ENCODE assay signal across 8 mouse cellular contexts in the genomic region with DNA sequence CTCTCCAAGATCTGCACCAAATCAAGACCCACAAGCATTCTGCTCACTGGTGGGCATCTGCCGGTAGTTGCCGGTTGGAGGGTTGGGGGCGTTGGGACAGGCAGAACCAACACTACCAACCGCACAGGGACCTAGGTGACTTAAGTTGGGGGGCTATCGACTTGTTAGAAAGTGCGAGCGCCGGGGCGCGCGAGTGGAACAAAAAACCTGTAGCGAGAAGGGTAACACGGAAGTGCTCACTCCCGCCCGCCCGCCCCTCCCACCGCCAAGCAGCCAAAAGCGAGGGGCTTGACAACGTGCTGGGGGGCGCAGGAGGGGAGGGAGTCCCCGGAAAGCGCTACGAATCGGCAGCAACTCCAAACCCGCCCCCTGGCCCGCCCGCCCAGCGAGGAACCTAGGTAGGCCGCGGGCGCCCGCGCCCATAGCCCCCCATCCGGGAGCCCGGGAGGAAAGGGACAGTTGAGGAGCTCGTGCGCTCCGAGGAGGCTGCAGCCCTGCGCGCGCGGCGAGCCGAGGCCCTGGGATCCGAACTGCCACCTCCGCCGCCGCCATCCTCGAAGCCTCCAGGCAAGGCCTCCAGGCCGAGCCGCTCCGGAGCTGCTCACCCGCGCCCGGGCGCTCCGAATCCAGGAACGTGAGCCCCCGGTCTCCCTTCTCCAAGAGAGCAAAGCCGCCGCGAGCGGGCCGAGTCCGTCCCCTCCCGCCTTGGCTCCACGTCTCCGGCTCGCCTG. TPM values are rescaled to one million over a fixed set of nuclear protein-coding genes. Genes with fewer than 3 reads are reported as not detected.
A peak's percentile ranks its signal among the peaks of the same experiment; 100 is the strongest.
DNase-seq lines count a peak whose midpoint lies in the region; ATAC-seq and TF ChIP-seq lines count a peak whose summit lies in the region.

No protein-coding gene starts in this region.

- no peaks in the 10 kb centered on the region for H3K9me3 ChIP-seq in E14TG2a.4 (ENCODE audit: low read length)
- no peaks in the 10 kb centered on the region for H3K9me3 ChIP-seq in heart, embryonic 16.5 days (replicated peaks; ENCODE audit: control insufficient read depth, low read length)
- no peaks in the 10 kb centered on the region for H3K9me3 ChIP-seq in liver, embryonic 11.5 days (ENCODE audit: control insufficient read depth, low read length)

- peak overlapping the region; percentile 98 for H3K4me2 ChIP-seq in heart, embryonic 16.5 days (ENCODE audit: low read depth, low read length)
- peak overlapping the region; percentile 97 for H3K4me2 ChIP-seq in liver, embryonic 11.5 days

- H3K9ac ChIP-seq in heart, adult 2 months (ENCODE audit: low read depth, low read length): peak overlapping the region; percentile 93
- H3K9ac ChIP-seq in heart, embryonic 16.5 days (ENCODE audit: low read length): peak overlapping the region; percentile 99
- peak overlapping the region; percentile 99 for H3K9ac ChIP-seq in liver, embryonic 11.5 days (ENCODE audit: low read depth, low read length)

- H3K4me3 ChIP-seq in heart, adult 2 months: peak overlapping the region; percentile 71
- peak overlapping the region; percentile 97 for H3K4me3 ChIP-seq in E14TG2a.4 (replicated peaks; ENCODE audit: low read length)
- peak overlapping the region; percentile 96 for H3K4me3 ChIP-seq in heart, embryonic 16.5 days (ENCODE audit: low read length)
- peak overlapping the region; percentile 99 for H3K4me3 ChIP-seq in liver, embryonic 11.5 days (ENCODE audit: low read depth, low read length)

- ATAC-seq in heart, embryonic 16.5 days (replicated peaks; ENCODE audit: extremely low read depth, insufficient read depth, low FRiP score): no peak
- ATAC-seq in liver, embryonic 11.5 days (replicated peaks; ENCODE audit: low FRiP score): peak; percentile 3
- no peak for ATAC-seq in megakaryocyte progenitor cell, adult 5-6 weeks (replicated peaks; ENCODE audit: poor library complexity)

- no peak for TF ChIP-seq CTCF in heart, adult 2 months (IDR thresholded peaks at IDR 0.05)
- no peak for TF ChIP-seq CTCF in E14TG2a.4 (conservative IDR thresholded peaks at IDR 0.05; ENCODE audit: low read length)

- peaks cover 12% of the 10 kb centered on the region for H3K36me3 ChIP-seq in heart, adult 2 months (ENCODE audit: control insufficient read depth, insufficient read depth, low read length)
- H3K36me3 ChIP-seq in E14TG2a.4 (ENCODE audit: insufficient read depth, low read length): peaks cover 43% of the 10 kb centered on the region
- H3K36me3 ChIP-seq in heart, embryonic 16.5 days (ENCODE audit: control insufficient read depth, insufficient read depth): peaks cover 9% of the 10 kb centered on the region; the same call in 1 of the 2 replicates
- H3K36me3 ChIP-seq in liver, embryonic 11.5 days (ENCODE audit: control insufficient read depth, insufficient read depth, low read length): peaks cover 10% of the 10 kb centered on the region; the same call in 1 of the 2 replicates

- no peaks in the 10 kb centered on the region for H3K27me3 ChIP-seq in heart, adult 2 months (ENCODE audit: control insufficient read depth, insufficient read depth, low read length)
- H3K27me3 ChIP-seq in E14TG2a.4 (ENCODE audit: insufficient read depth, low read length): no peaks in the 10 kb centered on the region
- no peaks in the 10 kb centered on the region for H3K27me3 ChIP-seq in heart, embryonic 16.5 days (ENCODE audit: control insufficient read depth, insufficient read depth, low read length)
- no peaks in the 10 kb centered on the region for H3K27me3 ChIP-seq in liver, embryonic 11.5 days (replicated peaks; ENCODE audit: control insufficient read depth, insufficient read depth, low read length)

- peaks cover 10% of the 10 kb centered on the region for H3K4me1 ChIP-seq in heart, adult 2 months (ENCODE audit: control insufficient read depth, insufficient read depth, low read length)
- peaks cover 68% of the 10 kb centered on the region for H3K4me1 ChIP-seq in E14TG2a.4 (replicated peaks; ENCODE audit: low read depth, low read length)
- peaks cover 39% of the 10 kb centered on the region for H3K4me1 ChIP-seq in heart, embryonic 16.5 days (ENCODE audit: control insufficient read depth, insufficient read depth, low read length)
- peaks cover 26% of the 10 kb centered on the region for H3K4me1 ChIP-seq in liver, embryonic 11.5 days (replicated peaks; ENCODE audit: control insufficient read depth, insufficient read depth, low read length)

- H3K27ac ChIP-seq in heart, adult 2 months: peak overlapping the region; percentile 89
- peak overlapping the region; percentile 97 for H3K27ac ChIP-seq in heart, embryonic 16.5 days (ENCODE audit: low read length)
- peak overlapping the region; percentile 94 for H3K27ac ChIP-seq in liver, embryonic 11.5 days (ENCODE audit: low read depth, low read length)

- DNase-seq in heart, adult 2 months: peak in 1 of 2 experiments; percentile 34
- DNase-seq in heart, postnatal 10 days: no peak
- DNase-seq in c-Kit-positive CD71-positive TER-119-positive erythroid progenitor cells, embryonic 14.5 days (ENCODE audit: low spot score): peak; percentile 18
- peak; percentile 59 for DNase-seq in liver, embryonic 11.5 days (ENCODE audit: low spot score)
- DNase-seq in ovary, postnatal 10 days (ENCODE audit: low spot score): peak; percentile 8

- TF ChIP-seq EP300 in heart, adult 2 months (IDR thresholded peaks at IDR 0.05; ENCODE audit: insufficient read depth, low read depth, low read length): no peak

- under 1% methylated on average over 66 of the region's 69 CpGs for WGBS in heart, adult 2 months
- WGBS in heart, embryonic 16.5 days: under 1% methylated on average over 69 of the region's 69 CpGs
- WGBS in liver, embryonic 11.5 days: under 1% methylated on average over 68 of the region's 69 CpGs

- H3K79me2 ChIP-seq in heart, adult 2 months (replicated peaks; ENCODE audit: control insufficient read depth, insufficient read depth, low read length): peaks cover 13% of the 10 kb centered on the region

- intact Hi-C loops in heart, adult 2 months (cut with DNase I): loop anchor here (10.0 kb wide), 1 partner anchor 172 kb away; a partner anchor contains a TSS
- intact Hi-C loops in heart, postnatal 10 days (cut with DNase I): no loop called here

- TF ChIP-seq POLR2A in heart, adult 2 months (IDR thresholded peaks at IDR 0.05; ENCODE audit: insufficient read depth, low read depth, low read length): no peak

RNA-seq across cellular contexts. Expression of a gene that starts 0.6 kb away (rescaled TPM):
- total RNA-seq in heart, adult 2 months (2021): 100 to 1,000 TPM; 107 to 116 TPM
- 51.0 and 86.7 TPM in 2 replicates for polyA plus RNA-seq in heart, adult 2 months (2012; rRNA removed)
- 100 to 1,000 TPM; 156 to 158 TPM for total RNA-seq in heart, postnatal 10 days (2021)
- 49.2 and 51.2 TPM in 2 replicates for polyA plus RNA-seq in heart, embryonic 16.5 days (2015; fragmentation: Nextera tagmentation; extraction: Ambion mirVana)
- polyA plus RNA-seq in liver, embryonic 11.5 days (2014; fragmentation: Nextera tagmentation; extraction: Ambion mirVana): 94.4 and 102 TPM in 2 replicates
- total RNA-seq in megakaryocyte progenitor cell, adult 5-6 weeks (2015): 210 and 287 TPM in 2 replicates
- 104 and 139 TPM in 2 replicates for total RNA-seq in megakaryocyte progenitor cell, adult 5-6 weeks (2017)

RNA-seq across cellular contexts. Expression of a gene that starts 18.5 kb away (rescaled TPM):
- 10 to 100 TPM; 77.6 to 92.9 TPM for total RNA-seq in heart, adult 2 months (2021)
- polyA plus RNA-seq in heart, adult 2 months (2012; rRNA removed): 48.8 and 52.2 TPM in 2 replicates
- total RNA-seq in heart, postnatal 10 days (2021): 100 to 1,000 TPM in 1 of 2 experiments, 10 to 100 TPM in 1; 97.5 to 101 TPM
- polyA plus RNA-seq in heart, embryonic 16.5 days (2015; fragmentation: Nextera tagmentation; extraction: Ambion mirVana): 228 and 285 TPM in 2 replicates
- polyA plus RNA-seq in liver, embryonic 11.5 days (2014; fragmentation: Nextera tagmentation; extraction: Ambion mirVana): 458 and 484 TPM in 2 replicates
- total RNA-seq in megakaryocyte progenitor cell, adult 5-6 weeks (2015): 126 and 160 TPM in 2 replicates
- 314 and 323 TPM in 2 replicates for total RNA-seq in megakaryocyte progenitor cell, adult 5-6 weeks (2017)

RNA-seq across cellular contexts. Expression of a gene that starts 46.7 kb away (rescaled TPM):
- total RNA-seq in heart, adult 2 months (2021): 10 to 100 TPM; 10.6 to 10.8 TPM
- polyA plus RNA-seq in heart, adult 2 months (2012; rRNA removed): 17.0 and 19.3 TPM in 2 replicates
- 10 to 100 TPM in 1 of 2 experiments, 1 to 10 TPM in 1; 9.9 to 11.5 TPM for total RNA-seq in heart, postnatal 10 days (2021)
- 11.4 and 11.7 TPM in 2 replicates for polyA plus RNA-seq in heart, embryonic 16.5 days (2015; fragmentation: Nextera tagmentation; extraction: Ambion mirVana)
- polyA plus RNA-seq in liver, embryonic 11.5 days (2014; fragmentation: Nextera tagmentation; extraction: Ambion mirVana): 13.8 and 14.8 TPM in 2 replicates
- 6.4 and 6.8 TPM in 2 replicates for total RNA-seq in megakaryocyte progenitor cell, adult 5-6 weeks (2015)
- 4.2 and 5.1 TPM in 2 replicates for total RNA-seq in megakaryocyte progenitor cell, adult 5-6 weeks (2017)

Comparison
In these comparisons a context has a peak if more than half of its experiments do, and no peak if none do; other contexts are left out.
1. DNase-seq: peak in c-Kit-positive CD71-positive TER-119-positive erythroid progenitor cells, embryonic 14.5 days (single experiment), liver, embryonic 11.5 days (single experiment) and ovary, postnatal 10 days (single experiment); none in heart, postnatal 10 days (0 of 2).
2. Peak in every context shown above with its lines, with median percentiles within 50 percentile points of each other: H3K27ac ChIP-seq, H3K4me3 ChIP-seq and H3K9ac ChIP-seq.